Mouse (Mus musculus): ENCODE measurements at regions not wholly inside any gene's neighbourhood (a gene's known extent, or its start where the extent isn't known, plus 50 kb on each side); places are given as distances from the start of the nearest gene placed in this dataset.

GRCm38 (mm10) chr16:30870110-30870509 lies 211.1 kb downstream of the Xxylt1 start:
- TF ChIP-seq CTCF (IDR thresholded peaks at IDR 0.05; ENCODE audit: low read depth) (peak; percentile 67), EP300 (IDR thresholded peaks at IDR 0.05; ENCODE audit: low read depth) (no peak)

Measured in liver, postnatal 0 days (tissue).